In the genomic region with DNA sequence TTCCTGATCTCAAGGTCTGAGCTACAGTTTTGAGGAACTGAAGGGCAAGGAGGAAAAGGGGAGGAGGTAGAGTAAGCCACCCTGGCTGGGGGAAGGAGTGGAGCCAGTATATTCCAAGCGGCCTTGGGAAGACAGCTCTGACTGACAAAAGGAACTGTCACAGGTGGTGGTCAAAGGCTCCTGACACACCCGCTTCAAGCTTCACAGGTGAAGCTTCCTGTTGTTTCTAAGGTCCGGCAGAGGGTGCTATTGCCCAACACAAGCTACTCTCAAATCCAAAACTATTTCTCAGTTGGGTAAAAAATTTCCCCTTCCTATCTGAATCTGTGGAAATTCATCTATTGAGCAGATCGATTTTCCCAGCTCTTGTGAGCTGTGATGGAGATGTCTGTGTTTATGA, we compare ENCODE assay signal across 8 mouse cellular contexts. TPM values are rescaled to one million over a fixed set of nuclear protein-coding genes. Genes with fewer than 3 reads are reported as not detected.
A peak's percentile ranks its signal among the peaks of the same experiment; 100 is the strongest.
DNase-seq lines count a peak whose midpoint lies in the region; ATAC-seq and TF ChIP-seq lines count a peak whose summit lies in the region.
"Had no signal": no experiment of that assay in that cellular context is flagged by ENCODE, and none has a peak within 500 bp of the region (broad histone marks: within the 10 kb centered on the region; RNA-seq: fewer than 3 reads in every experiment).

No protein-coding gene starts in this region.

- intact Hi-C loops in left cerebral cortex, adult 2 months (cut with DNase I): loop anchor here (2.0 kb wide), 4 partner anchors 60 to 460 kb away; partner anchors contain the start of gene Amacr

- H3K4me1 ChIP-seq in ES-Bruce4 (ENCODE audit: control insufficient read depth, insufficient read depth, low read length): no peaks in the 10 kb centered on the region
- no peaks in the 10 kb centered on the region for H3K4me1 ChIP-seq in liver, embryonic 14.5 days (replicated peaks; ENCODE audit: control insufficient read depth in 2 of 2, insufficient read depth in 2 of 2, low read length in 1 of 2)
- no peaks in the 10 kb centered on the region for H3K4me1 ChIP-seq in forebrain, embryonic 11.5 days (replicated peaks; ENCODE audit: control insufficient read depth, insufficient read depth, low read length)
- H3K4me1 ChIP-seq: liver, embryonic 13.5 days had no signal

- WGBS in liver, embryonic 14.5 days (ENCODE audit: insufficient replicate concordance): 9% methylated on average over 4 of the region's 4 CpGs
- 34% methylated on average over 4 of the region's 4 CpGs for whole genome bisulfite sequencing in forebrain, embryonic 11.5 days

- H3K9ac ChIP-seq in ES-Bruce4 (ENCODE audit: low read depth, poor library complexity, severe bottlenecking): no peak overlapping the region
- H3K9ac ChIP-seq in liver, embryonic 14.5 days (replicated peaks): no peak overlapping the region
- H3K9ac ChIP-seq in forebrain, embryonic 11.5 days (ENCODE audit: low read length): no peak overlapping the region
- H3K9ac ChIP-seq: liver, embryonic 13.5 days had no signal

- H3K4me2 ChIP-seq in liver, embryonic 14.5 days (ENCODE audit: low read depth): no peak overlapping the region
- no peak overlapping the region for H3K4me2 ChIP-seq in forebrain, embryonic 11.5 days (ENCODE audit: low read depth, low read length, severe bottlenecking)
- H3K4me2 ChIP-seq: liver, embryonic 13.5 days had no signal

- no peak for TF ChIP-seq POLR2A in ES-Bruce4 (IDR thresholded peaks at IDR 0.05; ENCODE audit: insufficient read depth, low read length)

- H3K27me3 ChIP-seq in ES-Bruce4 (ENCODE audit: control insufficient read depth, insufficient read depth, low read length, poor library complexity, severe bottlenecking): no peaks in the 10 kb centered on the region
- no peaks in the 10 kb centered on the region for H3K27me3 ChIP-seq in liver, embryonic 14.5 days (ENCODE audit: control insufficient read depth, insufficient read depth, low read length)
- no peaks in the 10 kb centered on the region for H3K27me3 ChIP-seq in forebrain, embryonic 11.5 days (ENCODE audit: control insufficient read depth, insufficient read depth, low read length)

- DNase-seq in left cerebral cortex, adult 2 months (ENCODE audit: extremely low spot score in 1 of 2, low spot score in 2 of 2): no peak
- DNase-seq in left cerebral cortex, adult 8-10 months (ENCODE audit: low spot score in 2 of 2): no peak
- peak; percentile 82 for DNase-seq in ZHBTc4 (ENCODE audit: low read depth, low spot score)
- DNase-seq in liver, embryonic 14.5 days (ENCODE audit: low read depth in 3 of 3, low spot score in 3 of 3): no peak
- DNase-seq in T-cell, adult 2 months (ENCODE audit: low spot score): no peak
- DNase-seq in forebrain, embryonic 11.5 days (ENCODE audit: low spot score): no peak
- DNase-seq: liver, embryonic 13.5 days had no signal

- no peak overlapping the region for H3K27ac ChIP-seq in left cerebral cortex, adult 2 months
- no peak overlapping the region for H3K27ac ChIP-seq in ES-Bruce4 (ENCODE audit: insufficient read depth, low read length)
- no peak overlapping the region for H3K27ac ChIP-seq in liver, embryonic 14.5 days
- H3K27ac ChIP-seq in forebrain, embryonic 11.5 days (ENCODE audit: low read depth, low read length): no peak overlapping the region
- H3K27ac ChIP-seq: liver, embryonic 13.5 days had no signal

- no peaks in the 10 kb centered on the region for H3K9me3 ChIP-seq in ES-Bruce4 (replicated peaks; ENCODE audit: control insufficient read depth, insufficient read depth, low read length, poor library complexity, severe bottlenecking)
- no peaks in the 10 kb centered on the region for H3K9me3 ChIP-seq in liver, embryonic 14.5 days (ENCODE audit: control insufficient read depth, low read length)
- no peaks in the 10 kb centered on the region for H3K9me3 ChIP-seq in forebrain, embryonic 11.5 days (ENCODE audit: control insufficient read depth, low read length)
- H3K9me3 ChIP-seq: liver, embryonic 13.5 days had no signal

- no peak for TF ChIP-seq EP300 in ES-Bruce4 (IDR thresholded peaks at IDR 0.05; ENCODE audit: insufficient read depth, low read depth, low read length)
- no peak for TF ChIP-seq EP300 in liver, embryonic 14.5 days (IDR thresholded peaks at IDR 0.05; ENCODE audit: low read depth)

- ATAC-seq in liver, embryonic 14.5 days (ENCODE audit: insufficient read depth): no peak
- ATAC-seq in forebrain, embryonic 11.5 days (replicated peaks; ENCODE audit: low FRiP score): no peak

- peak; percentile 64 for TF ChIP-seq CTCF in left cerebral cortex, adult 2 months (IDR thresholded peaks at IDR 0.05)
- TF ChIP-seq CTCF in ES-Bruce4 (IDR thresholded peaks at IDR 0.05; ENCODE audit: low read depth, low read length): peak; percentile 18
- peak; percentile 31; the same call in 1 of the 2 replicates for TF ChIP-seq CTCF in liver, embryonic 14.5 days (IDR thresholded peaks at IDR 0.05; ENCODE audit: low read depth)

- no peak overlapping the region for H3K4me3 ChIP-seq in left cerebral cortex, adult 2 months
- no peak overlapping the region for H3K4me3 ChIP-seq in ES-Bruce4 (ENCODE audit: low read depth, low read length)
- H3K4me3 ChIP-seq in liver, embryonic 14.5 days (ENCODE audit: insufficient read depth in 1 of 2, low read depth in 2 of 2, low read length in 2 of 2): no peak overlapping the region
- H3K4me3 ChIP-seq in forebrain, embryonic 11.5 days (ENCODE audit: low read depth, low read length): no peak overlapping the region
- H3K4me3 ChIP-seq: liver, embryonic 13.5 days had no signal

- no peaks in the 10 kb centered on the region for H3K36me3 ChIP-seq in ES-Bruce4 (ENCODE audit: control insufficient read depth, insufficient read depth, low read length, poor library complexity, severe bottlenecking)
- no peaks in the 10 kb centered on the region for H3K36me3 ChIP-seq in liver, embryonic 14.5 days (replicated peaks; ENCODE audit: control insufficient read depth, insufficient read depth, low read depth)
- H3K36me3 ChIP-seq in forebrain, embryonic 11.5 days (ENCODE audit: control insufficient read depth, insufficient read depth, low read length): no peaks in the 10 kb centered on the region
- H3K36me3 ChIP-seq: liver, embryonic 13.5 days had no signal

RNA-seq across cellular contexts. Expression of gene C1qtnf3, which starts 31.1 kb away (rescaled TPM):
- under 1 TPM in 1 of 2 experiments, not detected in 1; 0.14 TPM for total RNA-seq in left cerebral cortex, adult 2 months (2021)
- under 1 TPM in 1 of 4 experiments, not detected in 3; 0.27 TPM for total RNA-seq in left cerebral cortex, adult 8-10 months (2022)
- polyA plus RNA-seq in ES-Bruce4 (2011; ENCODE audit: insufficient read depth, insufficient read length, low read depth, missing spikeins): not detected in 2 replicates
- 0.02 TPM in 1 of 2 replicates, not detected in the other for polyA plus RNA-seq in liver, embryonic 14.5 days (2012; rRNA removed)
- polyA plus RNA-seq in liver, embryonic 14.5 days (2014; fragmentation: Nextera tagmentation; extraction: Ambion mirVana): not detected in 2 replicates
- 0.64 and 0.81 TPM in 2 replicates for polyA plus RNA-seq in forebrain, embryonic 11.5 days (2014; fragmentation: Nextera tagmentation; extraction: Ambion mirVana)
